Mouse (Mus musculus): ENCODE measurements around the gene Adamts15.

The Adamts15 gene

DNA sequence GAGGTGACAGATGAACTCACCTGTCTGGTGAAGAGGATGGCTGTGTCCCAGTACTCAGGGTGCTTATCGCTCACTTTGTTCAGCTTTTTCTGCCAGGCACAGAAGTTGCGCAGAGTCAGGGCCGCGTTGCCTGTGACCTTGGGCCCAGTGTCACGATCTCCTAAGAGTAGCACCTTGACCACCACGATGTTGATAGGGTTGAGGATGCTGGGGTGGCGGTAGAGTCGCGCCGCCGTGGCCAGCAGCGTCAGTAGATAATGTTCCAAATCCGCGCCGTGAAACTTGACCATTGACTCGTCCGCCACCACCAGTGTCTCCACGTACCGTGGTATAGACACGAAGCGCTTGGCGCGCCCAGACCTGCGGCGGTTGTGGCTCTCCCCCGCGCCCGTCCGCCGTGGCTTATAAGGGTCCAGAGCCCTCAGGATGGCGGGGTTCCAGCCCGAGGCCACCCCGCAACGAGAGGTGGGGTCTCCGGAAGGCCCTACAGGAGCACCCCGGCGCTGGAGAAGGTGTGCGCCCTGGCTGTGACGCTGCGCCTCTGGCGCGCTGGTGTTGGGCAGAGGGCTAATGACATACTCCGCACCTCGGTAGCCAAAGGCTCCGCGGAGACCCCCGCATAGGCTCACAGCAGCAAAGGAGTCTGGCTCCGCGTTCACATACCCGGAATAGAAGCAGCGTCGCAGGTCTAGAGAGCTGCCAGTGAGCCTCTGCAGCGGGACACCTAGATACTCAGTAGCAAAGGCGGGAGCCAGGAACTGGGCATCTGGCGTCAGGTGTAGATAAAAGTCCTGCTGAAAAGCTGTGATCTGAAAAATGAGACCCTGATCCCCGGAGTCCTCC, 770 bp downstream of the Adamts15 start:
- DNase-seq = no peak

DNA sequence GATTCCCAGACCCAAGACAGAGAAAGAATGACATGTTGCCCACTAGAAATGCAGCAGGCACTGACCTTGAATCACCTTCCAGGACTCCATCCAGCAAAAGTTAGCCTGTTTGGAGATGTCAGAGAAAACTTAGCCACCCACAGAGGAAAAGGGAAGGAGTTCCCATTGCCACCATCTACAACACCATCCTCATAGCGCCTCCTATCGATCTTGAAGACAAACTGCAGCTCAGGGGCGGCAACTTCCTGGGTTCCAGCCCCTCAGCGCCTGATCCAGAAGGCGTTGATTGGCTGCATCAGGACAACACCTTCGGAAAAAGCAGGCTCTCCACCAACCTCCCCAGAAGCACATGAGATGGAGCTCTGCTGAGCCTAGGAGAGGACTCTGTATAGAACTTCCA, 1.5 kb downstream of the Adamts15 start:
- DNase-seq = no peak

DNA sequence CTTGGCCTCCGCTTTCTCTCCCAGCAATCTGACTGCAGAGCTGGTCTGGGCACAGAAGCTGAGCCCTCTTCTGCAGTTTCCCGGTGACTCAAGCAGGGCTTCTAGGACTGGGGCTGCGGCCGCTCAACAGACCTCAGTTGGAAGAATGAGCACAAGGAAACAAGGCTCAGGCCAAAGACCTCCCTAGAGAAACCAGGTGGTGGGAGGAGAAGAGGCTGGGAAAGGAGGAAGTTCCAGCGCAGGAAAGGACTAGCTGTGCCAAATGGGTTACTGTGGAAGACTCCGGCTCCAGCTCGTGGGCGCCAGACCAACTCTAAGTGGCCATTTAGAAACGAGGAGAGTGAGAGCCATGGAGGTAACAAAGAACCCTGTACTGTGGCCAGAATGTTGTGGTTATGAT, 2.6 kb downstream of the Adamts15 start:
- DNase-seq = no peak

DNA sequence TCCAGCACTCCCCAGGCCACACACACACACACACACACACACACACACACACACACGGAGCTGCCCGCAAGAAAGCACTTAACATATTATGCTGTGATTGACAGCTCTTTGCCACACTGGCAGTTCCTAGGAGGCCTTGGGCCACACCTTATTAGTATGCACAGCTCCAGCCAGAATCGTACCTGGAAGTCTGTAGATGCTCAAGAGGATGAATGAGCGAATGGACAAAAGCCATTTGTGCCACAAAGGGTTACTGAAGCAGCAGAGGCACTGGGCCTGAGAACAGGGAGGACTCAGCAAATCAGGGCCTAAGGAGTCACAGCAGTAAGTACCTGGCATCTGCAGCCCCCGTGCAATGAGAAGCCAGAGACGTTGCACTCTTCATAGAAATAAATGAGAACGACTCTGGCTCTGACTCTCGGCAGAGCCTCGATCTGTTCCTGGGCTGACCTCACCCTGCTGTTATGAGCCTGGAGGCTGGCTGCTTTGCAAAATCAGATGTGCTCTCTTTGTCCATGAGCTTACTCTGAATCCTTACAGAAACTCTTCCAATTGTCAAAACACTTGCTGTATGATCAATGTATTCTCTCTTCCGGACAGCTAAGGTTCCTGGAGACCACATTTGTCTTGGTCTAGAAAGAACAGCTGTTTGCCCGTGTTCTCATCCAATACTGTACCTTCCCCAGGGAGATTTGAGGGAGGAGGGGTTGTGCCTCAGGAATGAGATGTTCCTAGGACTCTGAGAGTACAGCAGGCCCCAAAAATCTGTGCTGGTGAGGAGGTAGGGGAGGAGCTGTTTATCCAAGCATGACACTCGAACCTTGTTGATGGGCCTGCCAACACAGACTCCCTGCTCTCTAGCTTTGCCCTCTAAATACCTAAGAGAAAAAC, 3.5 kb downstream of the Adamts15 start:
- DNase-seq = no peak

DNA sequence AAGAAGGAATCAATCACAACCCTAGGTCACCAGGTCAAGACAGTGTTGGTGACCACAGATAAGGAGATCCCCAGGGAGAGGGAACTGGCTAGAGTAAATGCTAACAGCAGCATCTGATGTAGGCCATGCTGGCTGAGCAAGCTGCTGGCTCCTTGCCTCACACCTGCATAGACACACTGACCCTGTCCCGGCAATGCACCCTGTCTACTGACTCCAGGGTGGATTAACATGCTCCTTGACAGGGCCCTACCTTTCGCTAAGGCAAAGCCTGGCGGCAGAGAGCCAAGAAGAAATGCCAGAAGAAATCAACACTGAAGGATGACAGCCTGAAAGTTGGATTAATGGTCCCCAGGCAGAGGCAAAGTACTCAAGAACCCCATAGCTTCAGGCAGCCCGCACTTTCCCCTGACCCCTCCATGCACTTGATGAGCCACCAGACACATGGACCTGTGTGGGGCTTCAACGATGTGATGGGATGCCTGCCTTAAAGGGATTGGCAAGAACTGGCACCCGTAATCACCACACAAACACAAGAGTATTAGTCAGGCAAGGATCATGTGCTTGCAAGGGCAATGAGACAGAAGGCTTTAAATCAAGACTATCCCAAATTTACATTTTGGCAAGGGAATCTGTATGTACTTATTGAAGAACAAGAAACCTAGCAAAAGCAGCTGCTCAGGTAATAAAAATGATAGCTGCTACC, 5.8 kb downstream of the Adamts15 start:
- no peak for DNase-seq

DNA sequence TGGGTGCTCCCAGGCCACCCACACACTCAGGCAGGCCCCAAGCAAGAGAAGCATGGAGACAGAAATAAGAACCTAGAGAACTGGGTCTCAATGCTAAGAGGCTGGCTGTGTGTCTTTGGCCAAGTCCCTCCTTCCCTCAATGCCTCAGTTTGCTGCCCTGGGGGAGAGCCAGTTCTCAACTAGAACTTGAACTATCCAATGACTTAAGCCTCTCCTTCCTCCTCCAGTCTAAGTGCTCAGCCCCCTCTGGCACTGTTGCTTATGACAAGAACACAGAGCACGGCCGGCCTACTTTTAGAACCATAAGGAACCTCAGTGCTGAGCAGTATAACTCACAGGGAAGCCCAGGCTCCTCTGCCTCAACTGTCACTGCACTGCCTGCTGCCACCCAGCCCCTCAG, 8.0 kb downstream of the Adamts15 start:
- no peak for DNase-seq

DNA sequence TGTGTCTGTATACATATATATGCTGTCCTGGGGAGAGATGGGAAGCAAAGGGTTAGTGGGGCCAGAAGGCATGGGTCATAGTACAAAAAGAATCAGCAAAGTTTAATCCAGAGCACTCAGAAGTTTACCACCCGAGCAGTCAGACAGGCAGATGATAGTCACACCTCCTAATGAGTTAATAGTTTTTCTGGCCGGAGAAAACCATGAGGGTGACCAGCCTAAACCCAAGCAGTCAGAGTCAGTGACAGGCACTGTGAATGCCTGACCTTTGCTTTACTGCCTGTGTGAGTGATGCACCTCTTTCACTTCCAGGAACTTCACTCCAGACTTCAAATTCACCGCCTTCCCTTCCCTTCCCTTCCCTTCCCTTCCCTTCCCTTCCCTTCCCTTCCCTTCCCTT, 8.8 kb downstream of the Adamts15 start:
- DNase-seq = no peak

DNA sequence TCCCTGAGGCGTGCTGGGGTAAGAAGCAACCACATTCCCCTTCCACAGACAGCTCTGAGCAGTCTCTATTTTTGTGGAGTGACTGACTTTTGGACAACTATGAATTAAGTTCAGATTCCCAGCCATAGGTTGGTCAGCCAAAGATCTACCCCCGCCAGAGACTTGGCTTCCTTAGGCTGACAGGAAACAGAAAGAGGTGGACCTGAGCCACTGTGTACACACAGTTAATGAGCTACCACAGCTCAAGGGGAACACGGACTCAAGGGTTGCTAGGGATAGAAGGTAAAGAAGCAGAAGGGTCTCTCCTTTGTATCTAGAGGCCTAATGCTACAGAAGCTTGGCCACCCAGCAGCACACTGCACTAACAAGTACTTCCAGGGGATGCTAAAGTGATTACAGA, 10.1 kb downstream of the Adamts15 start:
- no peak for DNase-seq

DNA sequence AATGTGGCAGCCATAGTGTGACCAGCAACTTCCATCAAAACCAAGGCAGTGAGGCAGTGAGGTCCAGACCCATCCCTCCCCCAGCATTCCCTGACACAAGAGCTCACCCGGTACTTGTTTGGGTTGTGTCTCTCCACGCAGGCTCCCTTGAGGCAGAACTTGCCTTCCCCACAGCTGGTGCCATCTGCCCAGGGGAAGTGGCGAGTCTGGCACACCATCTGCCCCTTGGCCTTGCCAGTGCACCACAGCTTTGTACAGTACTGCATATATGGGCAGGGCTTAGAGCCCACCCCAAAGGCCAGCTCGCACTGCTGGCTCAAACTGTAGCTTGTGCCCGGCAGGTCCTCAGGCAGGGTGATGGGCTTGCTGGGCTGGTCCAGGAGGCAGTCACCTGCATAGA, 11.8 kb downstream of the Adamts15 start:
- DNase-seq = no peak

DNA sequence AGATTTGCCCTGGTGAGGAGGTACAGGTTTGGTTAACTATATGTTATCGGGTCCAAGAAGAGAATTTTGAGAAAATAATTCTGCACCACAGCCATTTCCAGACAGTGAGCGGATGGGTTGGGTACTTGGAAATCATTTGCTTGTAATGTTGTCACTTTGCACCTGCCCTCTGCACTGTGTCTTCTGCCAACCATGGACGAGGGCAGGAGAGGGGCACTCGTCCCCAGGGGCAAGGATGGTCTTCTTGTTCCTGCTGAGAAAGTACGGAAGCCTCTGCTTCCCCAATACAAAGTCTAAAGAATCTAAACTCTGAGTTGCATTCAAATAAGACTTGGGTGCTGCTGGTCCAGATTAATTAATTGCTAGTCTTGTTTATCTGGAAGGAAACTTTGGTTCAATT, 13.3 kb downstream of the Adamts15 start:
- no peak for DNase-seq

DNA sequence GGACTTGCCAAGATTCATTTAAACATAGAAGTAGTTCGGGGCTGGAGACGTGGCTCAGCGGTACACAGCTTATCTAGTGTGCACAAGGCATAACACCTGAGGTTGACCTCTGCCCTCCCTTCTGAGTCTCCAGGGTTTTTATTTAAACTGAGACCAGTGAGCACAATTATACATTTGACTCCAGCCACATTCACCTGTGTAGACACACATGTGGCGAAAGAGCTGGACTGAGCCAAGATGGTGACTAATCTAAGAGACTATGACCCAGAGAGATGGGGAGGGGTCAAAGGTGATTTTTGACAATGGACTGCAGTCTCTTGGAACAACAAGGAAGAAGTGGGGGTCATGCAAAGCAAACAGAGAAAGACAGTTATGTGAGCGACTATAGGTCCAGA, 14.0 kb downstream of the Adamts15 start:
- DNase-seq = no peak

DNA sequence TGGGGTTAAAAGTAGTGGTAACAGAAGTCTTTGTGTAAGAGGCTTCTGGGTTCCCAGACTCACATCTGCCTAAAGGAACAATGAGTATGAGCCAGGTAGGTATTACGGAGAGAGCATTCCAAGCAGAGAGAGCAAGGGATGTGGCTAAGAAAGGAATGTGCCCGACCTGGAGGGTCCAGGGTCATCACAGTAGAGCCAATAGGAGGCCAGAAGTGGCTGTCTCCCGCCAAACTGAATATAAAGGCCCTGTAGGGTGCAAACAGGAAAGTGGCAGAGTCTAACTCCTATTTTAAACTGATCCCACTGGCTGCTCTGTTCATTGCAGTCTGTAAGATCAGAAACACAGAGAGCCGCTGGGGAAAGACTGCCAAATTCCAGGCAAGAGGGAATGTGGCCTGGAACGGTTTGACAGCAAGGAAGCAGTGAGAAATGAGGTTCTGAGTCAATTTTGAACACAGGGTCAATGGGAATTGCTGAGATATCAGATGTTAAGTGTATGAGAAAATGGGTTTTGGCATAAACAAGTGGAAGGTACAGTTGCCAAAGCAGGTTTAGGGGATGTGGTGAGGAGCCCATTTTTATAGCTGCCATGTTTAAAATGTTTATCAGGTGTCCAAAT, 14.5 kb downstream of the Adamts15 start:
- DNase-seq = no peak

DNA sequence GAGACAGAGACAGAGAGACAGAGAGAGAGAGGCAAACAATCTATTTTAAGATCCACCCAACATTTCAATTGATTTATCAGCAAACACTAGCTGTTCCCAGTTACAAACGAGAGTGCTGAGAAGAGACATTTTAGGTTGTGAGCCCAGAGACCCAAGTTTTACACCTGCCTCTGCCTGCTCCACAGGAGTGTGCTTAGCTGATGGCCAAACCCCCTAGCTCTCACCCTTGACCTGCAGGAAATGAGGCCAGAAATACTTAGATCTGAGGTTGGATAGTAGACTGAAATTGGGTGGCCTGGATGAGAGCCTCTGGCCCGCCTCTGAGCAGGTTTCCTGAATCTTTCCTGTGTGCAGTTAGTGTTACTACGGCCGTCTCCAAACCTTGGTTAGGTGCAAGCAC, 15.8 kb downstream of the Adamts15 start:
- no peak for DNase-seq

DNA sequence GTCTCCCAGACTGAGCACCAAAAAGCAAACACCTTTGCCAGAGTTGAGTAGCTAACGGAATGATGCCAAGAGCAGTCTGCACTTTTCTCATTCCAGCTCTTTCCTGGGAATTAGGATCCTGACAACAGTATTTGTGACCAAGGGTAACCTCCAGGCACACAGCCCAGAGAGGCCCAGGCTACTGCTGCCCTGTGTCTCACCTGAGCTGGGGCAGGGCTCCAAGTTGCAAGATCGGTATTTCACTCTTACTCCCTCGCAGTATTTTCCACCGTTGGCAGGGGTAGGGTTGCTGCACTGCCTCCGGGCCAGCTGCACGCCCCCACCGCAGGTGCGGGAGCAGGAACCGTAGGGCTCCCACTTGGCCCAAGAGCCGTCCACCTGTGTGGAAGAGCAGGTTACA, 16.4 kb downstream of the Adamts15 start:
- no peak for DNase-seq

DNA sequence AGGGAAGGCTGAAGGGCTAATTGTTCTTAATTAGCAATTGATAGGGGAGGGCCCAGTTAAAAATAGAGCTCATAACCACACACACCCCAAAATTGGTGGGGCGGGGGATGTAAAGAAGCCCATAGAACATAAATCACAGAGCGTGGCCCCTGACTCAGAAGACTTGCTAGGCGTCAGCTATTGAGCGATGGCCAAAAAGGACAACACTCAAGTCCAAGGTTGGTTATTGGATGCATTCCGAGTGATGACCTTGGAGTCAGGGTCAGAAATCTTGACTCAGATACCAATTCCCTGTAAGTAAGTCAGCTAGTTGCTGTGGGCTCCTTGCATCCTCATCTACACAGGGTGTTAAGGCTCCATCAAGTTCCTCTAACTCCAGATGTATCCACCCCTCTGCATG, 19.0 kb downstream of the Adamts15 start:
- no peak for DNase-seq

DNA sequence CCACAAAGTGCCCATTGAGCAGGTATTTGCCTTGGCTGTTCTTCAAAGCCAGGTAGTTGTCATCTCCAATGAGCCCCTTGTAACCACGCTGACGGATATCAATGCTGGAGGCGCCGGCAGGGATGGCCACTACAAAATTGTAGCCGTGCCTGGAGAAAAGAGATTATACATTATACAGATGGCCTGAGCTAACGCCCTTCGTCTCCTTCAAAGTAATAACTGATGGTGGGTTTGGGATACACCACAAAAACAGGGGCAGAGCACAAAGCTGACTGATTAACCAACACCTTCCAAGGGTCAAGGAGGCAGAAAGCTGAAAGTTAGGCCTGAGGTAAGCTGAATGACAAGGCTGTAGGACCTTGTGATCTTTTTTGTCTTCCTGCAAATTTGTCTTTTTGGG, 19.6 kb downstream of the Adamts15 start:
- DNase-seq = no peak

DNA sequence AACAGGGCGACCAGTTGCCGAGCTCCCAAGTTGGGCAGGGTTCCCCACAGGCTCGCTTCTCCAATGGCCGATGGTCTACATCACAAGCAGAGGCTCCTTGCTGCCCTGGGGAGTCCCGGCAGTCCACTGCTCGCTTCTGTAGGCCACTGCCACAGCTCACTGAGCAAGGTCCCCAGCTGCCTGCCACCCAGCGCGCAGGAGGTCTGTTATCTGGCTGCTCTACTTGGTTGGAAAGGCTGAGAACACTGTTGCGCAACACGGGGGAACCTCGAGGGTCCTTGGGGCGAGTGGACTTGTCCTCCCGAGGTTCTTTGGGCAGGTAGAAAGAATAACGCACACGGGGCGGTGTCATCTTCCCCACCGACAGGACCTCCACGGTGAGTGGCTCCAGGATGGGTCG, 20.1 kb downstream of the Adamts15 start:
- no peak for DNase-seq

DNA sequence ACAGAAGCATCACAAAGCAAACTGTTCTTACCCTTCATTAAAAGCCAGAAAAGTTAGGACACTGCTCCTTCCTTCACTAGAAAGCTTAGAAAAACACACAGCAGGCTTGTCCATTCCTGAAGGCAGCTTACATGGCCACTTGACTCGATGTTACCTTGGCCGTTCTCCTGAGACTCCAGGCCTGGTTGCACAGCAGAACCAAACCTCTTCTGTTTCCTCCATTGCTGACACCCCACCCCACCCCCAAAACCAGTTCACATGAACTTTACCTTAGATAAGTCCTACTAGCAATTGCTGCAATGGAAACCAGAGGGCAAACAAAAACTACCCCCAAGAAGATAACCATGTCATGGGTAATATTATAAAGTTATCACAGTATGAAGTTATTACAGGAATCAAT, 25.1 kb downstream of the Adamts15 start:
- DNase-seq = no peak

DNA sequence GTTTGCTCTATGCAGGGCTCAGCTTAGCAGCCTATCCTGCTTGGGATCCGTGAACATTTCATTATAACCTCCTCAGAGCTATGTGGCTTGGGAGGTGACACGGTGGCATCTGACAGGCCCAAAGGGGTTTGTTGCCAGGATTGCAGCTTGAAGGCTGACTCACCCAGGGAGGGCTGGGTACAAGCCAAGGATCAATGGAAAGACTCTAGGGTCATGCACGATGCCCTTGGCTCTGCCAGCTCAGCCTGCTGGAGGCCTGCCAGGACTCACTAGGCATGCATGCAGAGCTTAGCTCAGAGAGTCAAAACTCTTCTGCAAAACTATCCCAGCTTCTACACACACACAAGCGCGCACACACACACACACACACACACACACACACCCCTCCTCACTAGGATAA, 25.5 kb downstream of the Adamts15 start:
- DNase-seq = no peak

DNA sequence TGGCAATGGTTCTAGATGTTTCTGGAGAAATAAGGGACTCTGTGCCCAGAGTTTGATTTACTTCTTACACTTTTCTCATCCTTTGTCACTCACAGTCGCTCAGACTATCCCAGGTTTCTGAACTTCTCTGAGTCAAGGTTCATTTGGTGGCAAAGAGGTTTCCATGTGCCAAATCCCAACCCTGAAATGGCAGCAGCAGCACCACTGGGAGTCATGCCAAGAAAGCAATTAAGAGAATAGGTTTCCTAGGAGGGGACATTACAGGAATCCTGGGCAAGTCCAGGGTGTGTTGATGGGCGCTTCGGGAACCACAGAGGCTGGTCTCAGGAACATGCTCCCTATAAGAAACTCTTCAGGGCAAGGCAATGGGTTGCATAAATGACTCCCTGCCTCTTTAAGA, 26.6 kb downstream of the Adamts15 start:
- DNase-seq = no peak

DNA sequence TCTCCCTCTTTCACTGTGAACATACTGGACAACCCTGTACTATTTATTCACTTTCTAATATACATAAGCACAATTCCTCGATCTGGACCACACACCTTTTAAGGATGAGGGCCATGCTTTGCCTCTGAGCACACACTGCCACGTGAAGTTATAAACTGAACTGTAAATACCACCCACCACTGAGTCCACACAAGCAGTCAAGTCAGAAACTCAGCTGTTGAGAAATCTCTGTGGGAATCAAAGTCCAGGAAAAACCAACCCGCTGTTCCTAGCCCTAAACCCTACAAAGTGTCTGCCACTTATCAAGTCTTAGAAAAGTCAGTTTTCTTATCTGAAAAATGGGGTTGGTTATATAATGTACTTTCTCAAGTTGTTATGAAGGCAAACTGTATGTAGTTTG, 36.0 kb downstream of the Adamts15 start:
- no peak for DNase-seq

DNA sequence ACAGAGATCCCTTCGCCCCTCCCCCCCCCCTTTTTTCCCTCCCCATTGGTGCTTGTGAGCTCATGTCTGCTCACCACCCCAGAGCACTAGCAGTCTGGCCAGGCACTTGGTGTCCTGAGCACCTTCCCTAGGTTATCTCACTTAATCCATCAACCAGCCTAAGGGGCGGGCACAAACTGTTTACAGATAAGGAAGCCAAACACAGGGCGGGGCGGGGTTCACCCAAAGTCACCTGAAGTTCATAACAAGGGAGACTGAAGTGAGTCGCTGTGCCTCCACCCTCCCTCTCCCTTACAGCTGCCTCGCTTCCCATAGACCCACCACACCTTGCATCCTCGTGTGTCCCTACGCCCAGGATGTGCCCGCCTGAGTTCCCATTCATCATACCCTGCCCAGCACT, 41.7 kb downstream of the Adamts15 start:
- no peak for DNase-seq

DNA sequence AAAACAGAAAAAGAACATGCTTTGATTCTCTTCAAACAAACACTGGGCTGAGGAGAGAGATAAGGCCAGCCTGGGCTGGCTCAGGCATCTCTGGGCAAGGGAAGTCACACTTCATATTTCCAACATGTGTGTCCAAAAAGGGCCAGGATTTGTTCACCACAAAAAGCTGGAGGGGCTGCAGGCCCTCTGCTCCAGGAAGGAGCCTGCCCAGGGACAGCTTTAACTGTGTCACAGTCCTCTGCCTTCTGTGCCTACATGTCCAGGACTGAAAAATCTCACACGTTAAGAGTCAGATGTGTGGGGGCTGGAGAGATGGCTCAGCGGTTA, 42.3 kb downstream of the Adamts15 start:
- DNase-seq = no peak

Measured in thymus, adult 18-20 months (tissue).